Mouse (Mus musculus) forebrain, embryonic 13.5 days (tissue): ENCODE results near the gene Stx11. TPM values are rescaled to one million over a fixed set of nuclear protein-coding genes. Genes with fewer than 3 reads are reported as not detected.

Experiments
- ATAC-seq: fragments of 200-750 bp; cut with Nextera tagmentation; 2 replicates; pipeline ENCODE4 v1.8.0; 2017
- H3K27ac ChIP-seq: fragments of 300-500 bp; sonication (generic); 2 replicates; pipeline ENCODE4 v1.5.1; 2015; ENCODE audit warnings: inconsistent platforms, mild to moderate bottlenecking, moderate library complexity
- H3K27me3 ChIP-seq: fragments of 300-500 bp; sonication (generic); 2 replicates; pipeline ENCODE4 v1.6.1; 2015; ENCODE audit warnings: mild to moderate bottlenecking, inconsistent platforms
- H3K36me3 ChIP-seq: fragments of 300-500 bp; sonication (generic); 2 replicates; pipeline ENCODE4 v1.6.1; 2015; ENCODE audit warnings: mild to moderate bottlenecking, inconsistent platforms; ENCODE audit not compliant: poor library complexity, severe bottlenecking
- H3K4me1 ChIP-seq: fragments of 300-500 bp; sonication (generic); 2 replicates; pipeline ENCODE4 v1.6.1; 2015; ENCODE audit warnings: inconsistent platforms
- H3K4me2 ChIP-seq: fragments of 300-500 bp; sonication (generic); 2 replicates; pipeline ENCODE4 v1.6.1; 2015; ENCODE audit warnings: inconsistent platforms, mild to moderate bottlenecking, moderate library complexity
- H3K4me3 ChIP-seq: fragments of 300-500 bp; sonication (generic); 2 replicates; pipeline ENCODE4 v1.5.1; 2015; ENCODE audit warnings: mild to moderate bottlenecking, inconsistent platforms
- H3K9ac ChIP-seq: fragments of 300-500 bp; sonication (generic); 2 replicates; pipeline ENCODE4 v1.6.1; 2015; ENCODE audit warnings: mild to moderate bottlenecking, inconsistent platforms
- H3K9me3 ChIP-seq: fragments of 300-500 bp; sonication (generic); replicated peaks from 2 replicates; pipeline ENCODE4 v1.6.1; 2016; ENCODE audit warnings: inconsistent platforms
- WGBS: fragments of 180-500 bp; shearing (Covaris S2); methylation state at CpG from one replicate; pipeline ENCODE4 v1.1.7; 2015; 5-methylcytosine and 5-hydroxymethylcytosine counted together
- polyA plus RNA-seq: library from polyadenylated mRNA; unstranded; fragments of >200 nt; fragmentation: Nextera tagmentation; extraction: Ambion mirVana; gene quantifications from 2 replicates; pipeline ENCODE4 v1.2.1, GENCODE M21; 2015

Stx11 gene
- polyA plus RNA-seq, 1 experiment from 2014 or later = 0.67 TPM

- Histone ChIP-seq H3K4me1 (no peaks in the 10 kb centered on the region), H3K4me2 (no peak overlapping the region), H3K9me3 (no peaks in the 10 kb centered on the region), H3K4me3 (no peak overlapping the region), H3K27ac (no peak overlapping the region), H3K9ac (no peak overlapping the region), H3K36me3 (no peaks in the 10 kb centered on the region), H3K27me3 (no peaks in the 10 kb centered on the region)
- WGBS = 76% methylated on average over 7 of the region's 7 CpGs
- ATAC-seq = no peak
These were observed 14.8 kb downstream of the Stx11 start for GRCm38 (mm10) chr10:12949299-12949698.

- H3K4me2 ChIP-seq = no peak overlapping the region
- H3K4me1 ChIP-seq = no peaks in the 10 kb centered on the region
- H3K36me3 ChIP-seq = no peaks in the 10 kb centered on the region
- ATAC-seq = no peak
- H3K9ac ChIP-seq = no peak overlapping the region
- H3K27ac ChIP-seq = no peak overlapping the region
- 89% methylated on average over 3 of the region's 3 CpGs for WGBS
- no peaks in the 10 kb centered on the region for H3K9me3 ChIP-seq
- peaks cover 8% of the 10 kb centered on the region; the same call in 1 of the 2 replicates for H3K27me3 ChIP-seq
- no peak overlapping the region for H3K4me3 ChIP-seq
These were observed 16.5 kb downstream of the Stx11 start for GRCm38 (mm10) chr10:12947606-12948005.

- H3K27me3 ChIP-seq = peaks cover 36% of the 10 kb centered on the region
- peak; percentile 95 for ATAC-seq
- H3K9ac ChIP-seq = peak overlapping the region; percentile 63
- peaks cover 8% of the 10 kb centered on the region for H3K4me1 ChIP-seq
- peak overlapping the region; percentile 64 for H3K4me2 ChIP-seq
- no peaks in the 10 kb centered on the region for H3K9me3 ChIP-seq
- no peak overlapping the region for H3K27ac ChIP-seq
- 8% methylated on average over 63 of the region's 63 CpGs for WGBS
- H3K4me3 ChIP-seq = peak overlapping the region; percentile 45
- no peaks in the 10 kb centered on the region for H3K36me3 ChIP-seq
These were observed 22.9 kb downstream of the Stx11 start for GRCm38 (mm10) chr10:12941018-12941761.

GRCm38 (mm10) chr10:12938763-12939162 lies 25.3 kb downstream of the Stx11 start:
- H3K36me3 ChIP-seq = no peaks in the 10 kb centered on the region
- peaks cover 8% of the 10 kb centered on the region for H3K4me1 ChIP-seq
- no peak for ATAC-seq
- H3K27me3 ChIP-seq = peaks cover 35% of the 10 kb centered on the region
- no peak overlapping the region for H3K9ac ChIP-seq
- no peak overlapping the region for H3K27ac ChIP-seq
- H3K4me3 ChIP-seq = no peak overlapping the region
- H3K9me3 ChIP-seq = no peaks in the 10 kb centered on the region
- 85% methylated on average over 2 of the region's 2 CpGs for whole genome bisulfite sequencing
- H3K4me2 ChIP-seq = no peak overlapping the region

GRCm38 (mm10) chr10:12936079-12936478 lies 28.0 kb downstream of the Stx11 start:
- Histone ChIP-seq H3K4me1 (peaks cover 12% of the 10 kb centered on the region), H3K36me3 (no peaks in the 10 kb centered on the region), H3K9me3 (no peaks in the 10 kb centered on the region), H3K4me2 (no peak overlapping the region), H3K27me3 (peaks cover 13% of the 10 kb centered on the region), H3K4me3 (no peak overlapping the region), H3K9ac (no peak overlapping the region), H3K27ac (no peak overlapping the region)
- WGBS = 86% methylated on average over 7 of the region's 7 CpGs
- no peak for ATAC-seq

- 90% methylated on average over 5 of the region's 5 CpGs for WGBS
- Histone ChIP-seq H3K9me3 (no peaks in the 10 kb centered on the region), H3K9ac (no peak overlapping the region), H3K36me3 (no peaks in the 10 kb centered on the region), H3K27me3 (peaks cover 8% of the 10 kb centered on the region), H3K4me2 (no peak overlapping the region), H3K4me1 (peaks cover 8% of the 10 kb centered on the region; the same call in 1 of the 2 replicates), H3K4me3 (no peak overlapping the region), H3K27ac (no peak overlapping the region)
- no peak for ATAC-seq
These were observed 28.5 kb downstream of the Stx11 start for GRCm38 (mm10) chr10:12935575-12935974.

GRCm38 (mm10) chr10:12931492-12932400 lies 32.4 kb downstream of the Stx11 start:
- H3K9ac ChIP-seq = no peak overlapping the region
- H3K27ac ChIP-seq = no peak overlapping the region
- no peaks in the 10 kb centered on the region for H3K27me3 ChIP-seq
- no peak overlapping the region for H3K4me3 ChIP-seq
- no peaks in the 10 kb centered on the region for H3K36me3 ChIP-seq
- 58% methylated on average over 10 of the region's 10 CpGs for WGBS
- no peak overlapping the region for H3K4me2 ChIP-seq
- peaks cover 8% of the 10 kb centered on the region; the same call in 1 of the 2 replicates for H3K4me1 ChIP-seq
- no peak for ATAC-seq
- no peaks in the 10 kb centered on the region for H3K9me3 ChIP-seq

GRCm38 (mm10) chr10:12930351-12930905 lies 33.7 kb downstream of the Stx11 start:
- Histone ChIP-seq H3K4me1 (peaks cover 8% of the 10 kb centered on the region; the same call in 1 of the 2 replicates), H3K9me3 (no peaks in the 10 kb centered on the region), H3K27ac (no peak overlapping the region), H3K4me2 (no peak overlapping the region), H3K36me3 (no peaks in the 10 kb centered on the region), H3K4me3 (no peak overlapping the region), H3K27me3 (no peaks in the 10 kb centered on the region), H3K9ac (no peak overlapping the region)
- WGBS = 31% methylated on average over 6 of the region's 6 CpGs
- no peak for ATAC-seq

- H3K27me3 ChIP-seq = no peaks in the 10 kb centered on the region
- H3K9ac ChIP-seq = no peak overlapping the region
- H3K9me3 ChIP-seq = no peaks in the 10 kb centered on the region
- H3K4me3 ChIP-seq = no peak overlapping the region
- no peaks in the 10 kb centered on the region for H3K36me3 ChIP-seq
- H3K4me1 ChIP-seq = peaks cover 8% of the 10 kb centered on the region; the same call in 1 of the 2 replicates
- ATAC-seq = no peak
- no peak overlapping the region for H3K27ac ChIP-seq
- 71% methylated on average over 6 of the region's 6 CpGs for WGBS
- H3K4me2 ChIP-seq = no peak overlapping the region
These were observed 34.3 kb downstream of the Stx11 start for GRCm38 (mm10) chr10:12929857-12930174.

- Histone ChIP-seq H3K4me3 (no peak overlapping the region), H3K27ac (no peak overlapping the region), H3K4me2 (no peak overlapping the region), H3K9me3 (no peaks in the 10 kb centered on the region), H3K9ac (no peak overlapping the region), H3K4me1 (peaks cover 8% of the 10 kb centered on the region; the same call in 1 of the 2 replicates), H3K27me3 (no peaks in the 10 kb centered on the region), H3K36me3 (no peaks in the 10 kb centered on the region)
- no peak for ATAC-seq
- WGBS = 83% methylated on average over 7 of the region's 7 CpGs
These were observed 34.8 kb downstream of the Stx11 start for GRCm38 (mm10) chr10:12929149-12929856.

- no peak overlapping the region for H3K4me3 ChIP-seq
- no peak overlapping the region for H3K27ac ChIP-seq
- 89% methylated on average over 6 of the region's 6 CpGs for WGBS
- H3K27me3 ChIP-seq = no peaks in the 10 kb centered on the region
- ATAC-seq = no peak
- peaks cover 15% of the 10 kb centered on the region; the same call in 1 of the 2 replicates for H3K4me1 ChIP-seq
- no peak overlapping the region for H3K4me2 ChIP-seq
- no peak overlapping the region for H3K9ac ChIP-seq
- H3K36me3 ChIP-seq = no peaks in the 10 kb centered on the region
- no peaks in the 10 kb centered on the region for H3K9me3 ChIP-seq
These were observed 35.9 kb downstream of the Stx11 start for GRCm38 (mm10) chr10:12928193-12928592.
